ENCODE assay signal across 10 mouse cellular contexts in genomic region chrX:44228847-44229246, GRCm38 (mm10).
A peak's percentile ranks its signal among the peaks of the same experiment; 100 is the strongest.
DNase-seq lines count a peak whose midpoint lies in the region; ATAC-seq and TF ChIP-seq lines count a peak whose summit lies in the region.
"Had no signal": no experiment of that assay in that cellular context is flagged by ENCODE, and none has a peak within 500 bp of the region (broad histone marks: within the 10 kb centered on the region; RNA-seq: fewer than 3 reads in every experiment).

No protein-coding gene starts in this region.

- H3K4me3 ChIP-seq in gastrocnemius, adult 2 months, result no peak overlapping the region
- H3K4me3 ChIP-seq in lung, embryonic 14.5 days (ENCODE audit: low read depth, low read length), result no peak overlapping the region
- H3K4me3 ChIP-seq in lung, adult 2 months (replicated peaks; ENCODE audit: extremely low read depth, low read depth, low read length), result no peak overlapping the region
- no peak overlapping the region for H3K4me3 ChIP-seq in left cerebral cortex, adult 2 months
- H3K4me3 ChIP-seq: erythroblast, embryonic 14.5 days had no signal

- intact Hi-C loops in gastrocnemius, adult 2 months (cut with DNase I), result no loop called here
- intact Hi-C loops in left cerebral cortex, adult 2 months (cut with DNase I), result no loop called here

- H3K27me3 ChIP-seq in lung, embryonic 14.5 days (ENCODE audit: insufficient read depth, low read length), result no peaks in the 10 kb centered on the region

- no peak overlapping the region for H3K4me2 ChIP-seq in lung, embryonic 14.5 days

- peak; percentile 15 for DNase-seq in gastrocnemius, adult 2 months
- no peak for DNase-seq in gastrocnemius, adult 18-20 months (ENCODE audit: low spot score)
- peak; percentile 42 for DNase-seq in lung, embryonic 14.5 days
- DNase-seq in lung, adult 2 months, result no peak
- peak; percentile 35 for DNase-seq in R1 (ENCODE audit: low read depth, low spot score)
- DNase-seq in left cerebral cortex, adult 2 months (ENCODE audit: extremely low spot score in 1 of 2, low spot score in 2 of 2), result no peak
- DNase-seq in gastrocnemius, postnatal 25 days, result no peak
- DNase-seq in urinary bladder, adult 2 months (ENCODE audit: low spot score), result no peak

- no peaks in the 10 kb centered on the region for H3K36me3 ChIP-seq in lung, embryonic 14.5 days (ENCODE audit: insufficient read depth)

- TF ChIP-seq CTCF in gastrocnemius, adult 2 months (IDR thresholded peaks at IDR 0.05), result peak; percentile 54
- TF ChIP-seq CTCF in lung, embryonic 14.5 days (IDR thresholded peaks at IDR 0.05; ENCODE audit: low read depth), result peak; percentile 48
- TF ChIP-seq CTCF in lung, adult 2 months (IDR thresholded peaks at IDR 0.05; ENCODE audit: insufficient read depth, low read length), result no peak
- peak; percentile 54 for TF ChIP-seq CTCF in left cerebral cortex, adult 2 months (IDR thresholded peaks at IDR 0.05)

- TF ChIP-seq POLR2A in lung, adult 2 months (IDR thresholded peaks at IDR 0.05; ENCODE audit: borderline replicate concordance, extremely low read depth, low read depth, low read length), result no peak

- H3K9ac ChIP-seq in lung, embryonic 14.5 days, result no peak overlapping the region

- 17% methylated on average over 2 of the region's 2 CpGs for WGBS in lung, embryonic 14.5 days
- WGBS in lung, adult 2 months, result 15% methylated on average over 2 of the region's 2 CpGs

- H3K27ac ChIP-seq in gastrocnemius, adult 2 months, result no peak overlapping the region
- H3K27ac ChIP-seq in lung, embryonic 14.5 days (ENCODE audit: low read depth), result no peak overlapping the region
- no peak overlapping the region for H3K27ac ChIP-seq in left cerebral cortex, adult 2 months
- H3K27ac ChIP-seq: macrophage had no signal

- no peaks in the 10 kb centered on the region for H3K9me3 ChIP-seq in lung, embryonic 14.5 days (ENCODE audit: low read depth, low read length)

- no peaks in the 10 kb centered on the region for H3K4me1 ChIP-seq in lung, embryonic 14.5 days (ENCODE audit: insufficient read depth)
- H3K4me1 ChIP-seq in lung, adult 2 months (ENCODE audit: control insufficient read depth, insufficient read depth, low read length), result no peaks in the 10 kb centered on the region

- no peak for ATAC-seq in lung, embryonic 14.5 days (ENCODE audit: insufficient read depth)

Comparison
In these comparisons a context has a peak if more than half of its experiments do, and no peak if none do; other contexts are left out.
1. DNase-seq: peak in gastrocnemius, adult 2 months (single experiment), lung, embryonic 14.5 days (single experiment) and R1 (single experiment); none in gastrocnemius, adult 18-20 months (single experiment), lung, adult 2 months (single experiment), left cerebral cortex, adult 2 months (0 of 2), gastrocnemius, postnatal 25 days (single experiment) and urinary bladder, adult 2 months (single experiment).